ENCODE assay signal across 23 mouse cellular contexts in genomic region chr2:67976488-67976887, GRCm38 (mm10).
DNase-seq lines count a peak whose midpoint lies in the region; TF ChIP-seq lines count a peak whose summit lies in the region.
"Had no signal": no experiment of that assay in that cellular context is flagged by ENCODE, and none has a peak within 500 bp of the region (broad histone marks: within the 10 kb centered on the region; RNA-seq: fewer than 3 reads in every experiment).

No protein-coding gene starts in this region.

- H3K27me3 ChIP-seq in C2C12 (ENCODE audit: control insufficient read depth, insufficient read depth, insufficient read length), result no peaks in the 10 kb centered on the region
- H3K27me3 ChIP-seq: embryonic facial prominence, embryonic 15.5 days; hindbrain, embryonic 12.5 days; Patski had no signal

- peak; percentile 3 to 22 for DNase-seq in adrenal gland, postnatal 36 days
- no peak for DNase-seq in adrenal gland, postnatal 10 days
- peak; percentile 48 for DNase-seq in right cerebral cortex, adult 18-20 months
- DNase-seq in right cerebral cortex, postnatal 36 days (ENCODE audit: low spot score in 2 of 2), result no peak
- DNase-seq in brain, adult 2 months (ENCODE audit: low read depth, low spot score), result peak; percentile 78
- no peak for DNase-seq in spleen, postnatal 14 days (ENCODE audit: low spot score in 2 of 2)
- DNase-seq: adrenal gland, postnatal 14 days; cerebellum, adult 11 months; cerebellum, adult 8-10 months; cerebellum, postnatal 14 days; embryo, embryonic 11 days; gastrocnemius, postnatal 10 days; heart, adult 18-20 months; heart, postnatal 10 days; heart, postnatal 4 days had no signal

- H3K4me3 ChIP-seq in C2C12 (ENCODE audit: insufficient read depth, poor library complexity, severe bottlenecking), result no peak overlapping the region
- H3K4me3 ChIP-seq: embryonic facial prominence, embryonic 15.5 days; erythroblast, embryonic 14.5 days; forebrain, embryonic 10.5 days; heart, embryonic 10.5 days; hindbrain, embryonic 12.5 days had no signal

- H3ac ChIP-seq in C2C12 (ENCODE audit: control insufficient read depth, insufficient read length, low read depth), result no peak overlapping the region

- no peak for TF ChIP-seq CTCF in C2C12 (IDR thresholded peaks at IDR 0.05; ENCODE audit: control insufficient read depth, insufficient read depth, insufficient read length)

- H3K36me3 ChIP-seq in C2C12 (ENCODE audit: control insufficient read depth, insufficient read depth), result no peaks in the 10 kb centered on the region
- H3K36me3 ChIP-seq: embryonic facial prominence, embryonic 15.5 days; forebrain, embryonic 10.5 days; G1E; heart, embryonic 10.5 days; hindbrain, embryonic 12.5 days had no signal

- H3K79me3 ChIP-seq in C2C12 (ENCODE audit: low read depth), result no peaks in the 10 kb centered on the region

- no peaks in the 10 kb centered on the region for H3K79me2 ChIP-seq in C2C12 (ENCODE audit: control insufficient read depth, insufficient read depth)

TF ChIP-seq in C2C12, 6 proteins besides CTCF, POLR2A, EP300 and RAD21:
- TF ChIP-seq CEBPB (IDR thresholded peaks at IDR 0.05; ENCODE audit: low read depth) (no peak), MYOG (IDR thresholded peaks at IDR 0.05; ENCODE audit: control insufficient read depth, extremely low read depth, insufficient read length) (no peak), FOSL1 (IDR thresholded peaks at IDR 0.05; ENCODE audit: insufficient read depth, low read length, poor library complexity, severe bottlenecking) (peak; percentile 21), MYOD1 (IDR thresholded peaks at IDR 0.05; ENCODE audit: control insufficient read depth, insufficient read length, low read depth) (no peak), MAX (IDR thresholded peaks at IDR 0.05) (no peak), USF1 (IDR thresholded peaks at IDR 0.05; ENCODE audit: low read depth) (no peak)

Comparison
In these comparisons a context has a peak if more than half of its experiments do, and no peak if none do; other contexts are left out.
1. DNase-seq: peak in adrenal gland, postnatal 36 days (2 of 2), right cerebral cortex, adult 18-20 months (single experiment) and brain, adult 2 months (single experiment); none in adrenal gland, postnatal 10 days (single experiment), right cerebral cortex, postnatal 36 days (0 of 2) and spleen, postnatal 14 days (0 of 2).